Mouse (Mus musculus) cerebellum, adult 2 months (tissue): Measurements from ENCODE around the gene Sorbs2.

Experiments used
- CTCF ChIP-seq: fragments of 200-500 bp; IDR thresholded peaks from 2 replicates; pipeline ENCODE4 v1.5.1; 2011; ENCODE audit warnings: low read depth, mild to moderate bottlenecking, control low read depth, low read length, moderate library complexity, borderline replicate concordance; ENCODE audit not compliant: insufficient read depth
- POLR2A ChIP-seq: fragments of 200-500 bp; IDR thresholded peaks from 2 replicates; pipeline ENCODE4 v1.6.1; 2011; ENCODE audit warnings: low read length, control low read depth, borderline replicate concordance; ENCODE audit not compliant: insufficient read depth

DNA sequence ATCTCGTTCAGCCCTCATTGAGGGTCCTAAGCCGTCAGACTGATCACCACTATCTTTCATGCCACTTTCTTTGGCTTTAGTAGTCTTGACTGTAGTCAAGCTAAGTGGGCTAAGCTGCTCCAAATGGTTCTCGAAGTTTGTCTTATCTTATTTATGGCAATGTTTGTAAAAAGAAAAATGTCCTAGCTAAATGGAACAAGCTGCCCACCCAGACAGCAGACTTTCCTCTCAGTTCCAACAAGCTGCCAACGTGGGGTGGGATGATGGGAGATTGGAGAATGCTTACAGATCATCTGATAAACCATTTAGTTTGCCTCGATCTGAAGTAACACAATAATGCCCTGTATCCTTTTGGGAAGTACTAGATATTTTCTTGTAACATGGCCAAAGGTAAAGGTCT, 223.2 kb downstream of the Sorbs2 start:
- TF ChIP-seq CTCF = no peak
- no peak for TF ChIP-seq POLR2A
